Mouse (Mus musculus) intestine, postnatal 0 days (tissue): ENCODE measurements around the gene 2310022B05Rik. TPM values are rescaled to one million over a fixed set of nuclear protein-coding genes. Genes with fewer than 3 reads are reported as not detected.
A peak's percentile ranks its signal among the peaks of the same experiment; 100 is the strongest.

Source experiments
- ATAC-seq: fragments of 200-750 bp; cut with Nextera tagmentation; 2 replicates; pipeline ENCODE4 v1.8.0; 2017; ENCODE audit warnings: mild to moderate bottlenecking, moderate TSS enrichment, moderate library complexity
- H3K27ac ChIP-seq: fragments of 300-500 bp; sonication (generic); 2 replicates; pipeline ENCODE4 v1.5.1; 2014; ENCODE audit warnings: mild to moderate bottlenecking, low read depth, low read length, moderate library complexity
- H3K27me3 ChIP-seq: fragments of 300-500 bp; sonication (generic); replicated peaks from 2 replicates; pipeline ENCODE4 v1.6.1; 2014; ENCODE audit warnings: low read length, mixed read lengths; ENCODE audit not compliant: control insufficient read depth, insufficient read depth
- H3K36me3 ChIP-seq: fragments of 300-500 bp; sonication (generic); 2 replicates; pipeline ENCODE4 v1.6.1; 2014; ENCODE audit warnings: mild to moderate bottlenecking, moderate library complexity; ENCODE audit not compliant: control insufficient read depth, insufficient read depth
- H3K4me1 ChIP-seq: fragments of 300-500 bp; sonication (generic); replicated peaks from 2 replicates; pipeline ENCODE4 v1.6.1; 2014; ENCODE audit warnings: antibody characterized with exemption, low read length, mixed read lengths; ENCODE audit not compliant: control insufficient read depth, insufficient read depth
- H3K4me2 ChIP-seq: fragments of 300-500 bp; sonication (generic); replicated peaks from 2 replicates; pipeline ENCODE4 v1.6.1; 2014; ENCODE audit warnings: low read depth, mild to moderate bottlenecking, moderate library complexity
- H3K4me3 ChIP-seq: fragments of 300-500 bp; sonication (generic); 2 replicates; pipeline ENCODE4 v1.5.1; 2014; ENCODE audit warnings: low read depth, low read length
- H3K9ac ChIP-seq: fragments of 300-500 bp; sonication (generic); 2 replicates; pipeline ENCODE4 v1.6.1; 2014; ENCODE audit warnings: mild to moderate bottlenecking, low read depth, low read length
- H3K9me3 ChIP-seq: fragments of 300-500 bp; sonication (generic); 2 replicates; pipeline ENCODE4 v1.6.1; 2016; ENCODE audit warnings: mixed run types; ENCODE audit not compliant: control insufficient read depth
- CTCF ChIP-seq: sonication (generic); IDR thresholded peaks from 2 replicates; pipeline ENCODE4 v1.5.1; 2016; ENCODE audit warnings: low read depth, mild to moderate bottlenecking, control low read depth, antibody characterized with exemption, moderate library complexity
- WGBS: fragments of 180-500 bp; shearing (Covaris S2); extraction: QIAGEN DNeasy Blood & Tissue Kit; methylation state at CpG from one replicate; pipeline ENCODE4 v1.1.7; 2014; 5-methylcytosine and 5-hydroxymethylcytosine counted together
- polyA plus RNA-seq: library from polyadenylated mRNA; unstranded; fragments of >200 nt; fragmentation: Nextera tagmentation; extraction: Ambion mirVana; gene quantifications from 2 replicates; pipeline ENCODE4 v1.2.1, GENCODE M21; 2015

Gene 2310022B05Rik
- polyA plus RNA-seq: 22.1 and 22.6 TPM in 2 replicates

DNA sequence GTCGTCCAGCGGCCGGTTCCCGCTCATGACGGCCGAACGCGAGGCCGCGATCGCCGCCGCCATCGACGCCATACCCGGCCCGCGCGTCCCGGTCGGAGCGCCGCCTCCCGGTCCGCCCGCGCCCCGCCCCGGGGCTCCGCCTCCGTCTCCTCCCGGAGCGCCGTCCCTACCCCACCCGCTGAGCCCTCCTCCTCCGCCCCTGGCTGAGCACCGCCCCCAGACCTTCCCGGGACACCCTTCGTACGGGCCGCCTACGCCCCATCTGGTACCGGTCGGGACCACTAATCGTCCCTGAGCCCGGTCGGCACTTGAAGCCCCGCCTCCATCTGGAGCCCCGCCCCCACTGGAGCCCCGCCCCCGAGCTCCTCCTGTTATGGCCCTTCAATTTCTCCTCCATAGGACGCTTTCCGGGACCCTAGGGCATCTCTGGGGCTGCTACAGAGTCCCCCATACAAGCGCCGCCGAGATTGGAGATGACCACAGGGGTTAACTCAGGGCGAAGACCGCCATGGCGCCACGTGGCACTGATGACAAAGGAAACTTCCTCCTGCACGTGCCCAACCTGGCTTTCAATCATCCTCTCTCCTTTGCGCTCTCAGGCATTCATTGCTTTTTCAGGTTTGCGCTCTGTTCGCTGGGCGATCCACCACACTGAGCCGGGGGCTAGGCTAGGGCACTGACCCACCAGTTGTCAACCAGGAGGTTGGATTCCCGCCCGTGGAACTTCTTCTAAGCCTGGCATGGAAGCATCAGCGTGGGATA, at the start of gene 2310022B05Rik:
2310022B05Rik (minus strand) TSS at position 258 of the 762 bp plus-strand sequence.
- H3K36me3 ChIP-seq: no peaks in the 10 kb centered on the region
- H3K4me2 ChIP-seq: peak within 1 kb of the TSS; percentile 93
- H3K27ac ChIP-seq: peak within 1 kb of the TSS; percentile 87
- H3K4me3 ChIP-seq: peak within 1 kb of the TSS; percentile 85
- H3K9ac ChIP-seq: peak within 1 kb of the TSS; percentile 91
- H3K27me3 ChIP-seq: no peaks in the 10 kb centered on the region
- H3K4me1 ChIP-seq: peaks cover 8% of the 10 kb centered on the region; the same call in 1 of the 2 replicates
- peak; percentile 90 for ATAC-seq
- TF ChIP-seq CTCF: peak; percentile 37; the same call in 1 of the 2 replicates
- no peaks in the 10 kb centered on the region for H3K9me3 ChIP-seq
- WGBS: 2% methylated on average over 68 of the region's 69 CpGs

DNA sequence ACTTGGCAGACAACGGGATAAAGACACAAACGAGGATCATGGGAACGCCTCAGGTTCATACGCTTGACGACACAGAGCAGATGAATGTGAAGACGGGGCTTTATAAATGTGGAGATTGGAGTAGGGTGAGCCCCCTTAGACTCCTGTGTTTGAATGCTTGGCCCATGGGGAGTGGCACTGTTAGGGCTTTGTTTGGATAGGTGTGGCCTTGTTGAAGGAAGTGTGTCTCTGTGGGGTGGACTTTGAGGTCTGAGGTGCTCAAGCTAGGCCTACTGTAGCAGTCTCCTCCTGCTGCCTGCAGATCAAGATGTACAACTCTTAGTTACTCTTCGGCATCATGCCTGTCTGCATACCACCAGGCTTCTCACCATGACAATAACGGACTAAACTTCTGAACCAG, 42.7 kb upstream of the 2310022B05Rik start:
- TF ChIP-seq CTCF: no peak
- H3K27me3 ChIP-seq: no peaks in the 10 kb centered on the region
- H3K27ac ChIP-seq: no peak overlapping the region
- ATAC-seq: peak; percentile 72
- no peaks in the 10 kb centered on the region for H3K4me1 ChIP-seq
- no peaks in the 10 kb centered on the region for H3K9me3 ChIP-seq
- H3K4me2 ChIP-seq: no peak overlapping the region
- WGBS: 81% methylated on average over 8 of the region's 8 CpGs
- H3K4me3 ChIP-seq: no peak overlapping the region
- H3K9ac ChIP-seq: no peak overlapping the region
- H3K36me3 ChIP-seq: peaks cover 23% of the 10 kb centered on the region

- H3K27ac ChIP-seq: no peak overlapping the region
- no peak overlapping the region for H3K4me2 ChIP-seq
- H3K27me3 ChIP-seq: no peaks in the 10 kb centered on the region
- H3K9me3 ChIP-seq: no peaks in the 10 kb centered on the region
- ATAC-seq: no peak
- H3K36me3 ChIP-seq: peaks cover 31% of the 10 kb centered on the region
- H3K9ac ChIP-seq: no peak overlapping the region
- no peaks in the 10 kb centered on the region for H3K4me1 ChIP-seq
- 81% methylated on average over 4 of the region's 4 CpGs for WGBS
- H3K4me3 ChIP-seq: no peak overlapping the region
- TF ChIP-seq CTCF: no peak
Observed at GRCm38 (mm10) chr8:124704376-124704775, 41.2 kb upstream of the 2310022B05Rik start.

GRCm38 (mm10) chr8:124703526-124703925, 40.4 kb upstream of the 2310022B05Rik start:
- Histone ChIP-seq H3K9ac (no peak overlapping the region), H3K4me3 (no peak overlapping the region), H3K4me1 (no peaks in the 10 kb centered on the region), H3K9me3 (no peaks in the 10 kb centered on the region), H3K27me3 (no peaks in the 10 kb centered on the region), H3K4me2 (no peak overlapping the region), H3K27ac (no peak overlapping the region), H3K36me3 (peaks cover 25% of the 10 kb centered on the region; the same call in 1 of the 2 replicates)
- no peak for TF ChIP-seq CTCF
- no peak for ATAC-seq
- 65% methylated on average over 4 of the region's 4 CpGs for WGBS

- Histone ChIP-seq H3K4me1 (no peaks in the 10 kb centered on the region), H3K4me2 (no peak overlapping the region), H3K36me3 (peaks cover 32% of the 10 kb centered on the region; the same call in 1 of the 2 replicates), H3K27ac (no peak overlapping the region), H3K9ac (no peak overlapping the region), H3K27me3 (no peaks in the 10 kb centered on the region), H3K4me3 (no peak overlapping the region), H3K9me3 (no peaks in the 10 kb centered on the region)
- TF ChIP-seq CTCF: no peak
- ATAC-seq: no peak
- 84% methylated on average over 3 of the region's 3 CpGs for WGBS
Observed at GRCm38 (mm10) chr8:124702183-124702582, 39.0 kb upstream of the 2310022B05Rik start.

DNA sequence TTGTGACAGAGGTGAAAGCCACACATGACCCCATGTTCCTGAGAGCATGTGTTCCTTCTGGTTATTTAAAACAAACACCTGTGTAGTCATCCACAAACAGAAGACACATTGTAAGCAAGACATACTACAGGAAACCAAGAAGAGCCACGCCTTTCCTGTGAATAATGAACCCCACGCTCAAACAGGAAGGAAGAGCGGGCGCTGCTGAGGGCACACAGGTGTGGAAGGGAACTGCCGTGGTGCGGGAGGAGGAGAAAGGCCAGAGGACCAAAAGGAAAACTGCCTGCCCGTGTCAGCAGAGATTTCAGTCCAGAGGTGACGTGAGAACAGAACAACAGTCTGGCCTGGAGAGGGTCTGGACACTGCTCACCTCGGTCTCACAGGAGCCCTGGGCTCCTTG, 37.9 kb upstream of the 2310022B05Rik start:
- Histone ChIP-seq H3K27ac (no peak overlapping the region), H3K9me3 (no peaks in the 10 kb centered on the region), H3K4me3 (no peak overlapping the region), H3K36me3 (peaks cover 32% of the 10 kb centered on the region; the same call in 1 of the 2 replicates), H3K27me3 (no peaks in the 10 kb centered on the region), H3K9ac (no peak overlapping the region), H3K4me2 (no peak overlapping the region), H3K4me1 (no peaks in the 10 kb centered on the region)
- no peak for TF ChIP-seq CTCF
- 54% methylated on average over 9 of the region's 9 CpGs for WGBS
- no peak for ATAC-seq
